Mouse (Mus musculus) embryonic fibroblast, embryonic 13.5 days (primary cell): ENCODE results near the gene Ptcd3.
"Not testable (repeated sequence)": the region's sequence is repeated elsewhere in the genome, so short reads cannot be mapped to it uniquely, and the experiment has no call there.

Experiments
- CTCF ChIP-seq: IDR thresholded peaks from 2 replicates; pipeline ENCODE4 v1.5.1; 2011; ENCODE audit warnings: mild to moderate bottlenecking, control low read depth, low read length, moderate library complexity, borderline replicate concordance; ENCODE audit not compliant: insufficient read depth
- POLR2A ChIP-seq: IDR thresholded peaks from 2 replicates; pipeline ENCODE4 v1.6.1; 2011; ENCODE audit warnings: low read depth, mild to moderate bottlenecking, control low read depth, low read length, moderate library complexity

- not testable (repeated sequence) for TF ChIP-seq CTCF, POLR2A
Measured at GRCm38 (mm10) chr6:71925233-71925632, 16.7 kb upstream of the Ptcd3 start.
